Mouse (Mus musculus): Measurements from ENCODE around the gene Mpp3. TPM values are rescaled to one million over a fixed set of nuclear protein-coding genes. Genes with fewer than 3 reads are reported as not detected.

The Mpp3 gene
- total and polyA plus RNA-seq, 3 experiments, result 7.8 to 13.5 (median 12.1) TPM

Other genes with a start within 250 kb of the Mpp3 start
- 1 to 10 TPM in 1 of 2 experiments, under 1 TPM in 1; 0.58 to 1.9 TPM for gene Etv4, start 243.1 kb downstream of the Mpp3 start, total RNA-seq (2021)
- gene Etv4, start 243.1 kb downstream of the Mpp3 start, polyA plus RNA-seq (2012; rRNA removed), result 3.4 and 4.7 TPM in 2 replicates
- 1 to 10 TPM; 1.4 to 5.3 TPM for gene Meox1, start 134.1 kb downstream of the Mpp3 start, total RNA-seq (2021)
- gene Meox1, start 134.1 kb downstream of the Mpp3 start, polyA plus RNA-seq (2012; rRNA removed), result 0.57 and 1.2 TPM in 2 replicates
- not detected for gene Sost, start 61.4 kb downstream of the Mpp3 start, total RNA-seq (2021)
- 0.39 and 0.41 TPM in 2 replicates for gene Sost, start 61.4 kb downstream of the Mpp3 start, polyA plus RNA-seq (2012; rRNA removed)
- not detected for gene Cfap97d1, start 44.2 kb downstream of the Mpp3 start, total RNA-seq (2021)
- not detected in 2 replicates for gene Cfap97d1, start 44.2 kb downstream of the Mpp3 start, polyA plus RNA-seq (2012; rRNA removed)
- 100 to 1,000 TPM in 1 of 2 experiments, 10 to 100 TPM in 1; 89.8 to 151 TPM for gene Dusp3, start 41.4 kb downstream of the Mpp3 start, total RNA-seq (2021)
- 189 and 210 TPM in 2 replicates for gene Dusp3, start 41.4 kb downstream of the Mpp3 start, polyA plus RNA-seq (2012; rRNA removed)
- 10 to 100 TPM; 28.1 to 58.7 TPM for gene Cd300lg, start 13.0 kb upstream of the Mpp3 start, total RNA-seq (2021)
- gene Cd300lg, start 13.0 kb upstream of the Mpp3 start, polyA plus RNA-seq (2012; rRNA removed), result 44.3 and 60.6 TPM in 2 replicates
- gene Mpp2, start 60.1 kb upstream of the Mpp3 start, total RNA-seq (2021), result 10 to 100 TPM in 1 of 2 experiments, 1 to 10 TPM in 1; 9.8 to 12.3 TPM
- gene Mpp2, start 60.1 kb upstream of the Mpp3 start, polyA plus RNA-seq (2012; rRNA removed), result 14.4 and 17.5 TPM in 2 replicates
- gene Ppy, start 72.9 kb upstream of the Mpp3 start, total RNA-seq (2021), result not detected
- not detected in 2 replicates for gene Ppy, start 72.9 kb upstream of the Mpp3 start, polyA plus RNA-seq (2012; rRNA removed)
- gene Pyy, start 79.4 kb upstream of the Mpp3 start, total RNA-seq (2021), result not detected
- not detected in 2 replicates for gene Pyy, start 79.4 kb upstream of the Mpp3 start, polyA plus RNA-seq (2012; rRNA removed)
- gene Nags, start 117.1 kb upstream of the Mpp3 start, total RNA-seq (2021), result 1 to 10 TPM in 1 of 2 experiments, under 1 TPM in 1; 0.29 to 1.8 TPM
- 0.34 and 1.1 TPM in 2 replicates for gene Nags, start 117.1 kb upstream of the Mpp3 start, polyA plus RNA-seq (2012; rRNA removed)
- 10 to 100 TPM in 1 of 2 experiments, 1 to 10 TPM in 1; 7.9 to 16.5 TPM for gene Tmem101, start 127.9 kb upstream of the Mpp3 start, total RNA-seq (2021)
- 23.9 and 26.8 TPM in 2 replicates for gene Tmem101, start 127.9 kb upstream of the Mpp3 start, polyA plus RNA-seq (2012; rRNA removed)
- 100 to 1,000 TPM in 1 of 2 experiments, 10 to 100 TPM in 1; 82.6 to 108 TPM for gene Lsm12, start 156.8 kb upstream of the Mpp3 start, total RNA-seq (2021)
- gene Lsm12, start 156.8 kb upstream of the Mpp3 start, polyA plus RNA-seq (2012; rRNA removed), result 35.8 and 40.1 TPM in 2 replicates
- gene G6pc3, start 161.2 kb upstream of the Mpp3 start, total RNA-seq (2021), result 100 to 1,000 TPM; 140 to 149 TPM
- gene G6pc3, start 161.2 kb upstream of the Mpp3 start, polyA plus RNA-seq (2012; rRNA removed), result 254 and 297 TPM in 2 replicates
- 100 to 1,000 TPM in 1 of 2 experiments, 10 to 100 TPM in 1; 67.8 to 127 TPM for gene Hdac5, start 201.7 kb upstream of the Mpp3 start, total RNA-seq (2021)
- 99.3 and 131 TPM in 2 replicates for gene Hdac5, start 201.7 kb upstream of the Mpp3 start, polyA plus RNA-seq (2012; rRNA removed)
- gene BC030867, start 220.4 kb upstream of the Mpp3 start, total RNA-seq (2021), result under 1 TPM; 0.35 to 0.93 TPM
- 1.2 and 1.6 TPM in 2 replicates for gene BC030867, start 220.4 kb upstream of the Mpp3 start, polyA plus RNA-seq (2012; rRNA removed)
- gene Asb16, start 240.3 kb upstream of the Mpp3 start, total RNA-seq (2021), result under 1 TPM; 0.12 to 0.45 TPM
- gene Asb16, start 240.3 kb upstream of the Mpp3 start, polyA plus RNA-seq (2012; rRNA removed), result 0.75 and 0.95 TPM in 2 replicates

Measured in adrenal gland, adult 2 months (tissue).